9 mouse cellular contexts compared by ENCODE assay signal in the genomic region with DNA sequence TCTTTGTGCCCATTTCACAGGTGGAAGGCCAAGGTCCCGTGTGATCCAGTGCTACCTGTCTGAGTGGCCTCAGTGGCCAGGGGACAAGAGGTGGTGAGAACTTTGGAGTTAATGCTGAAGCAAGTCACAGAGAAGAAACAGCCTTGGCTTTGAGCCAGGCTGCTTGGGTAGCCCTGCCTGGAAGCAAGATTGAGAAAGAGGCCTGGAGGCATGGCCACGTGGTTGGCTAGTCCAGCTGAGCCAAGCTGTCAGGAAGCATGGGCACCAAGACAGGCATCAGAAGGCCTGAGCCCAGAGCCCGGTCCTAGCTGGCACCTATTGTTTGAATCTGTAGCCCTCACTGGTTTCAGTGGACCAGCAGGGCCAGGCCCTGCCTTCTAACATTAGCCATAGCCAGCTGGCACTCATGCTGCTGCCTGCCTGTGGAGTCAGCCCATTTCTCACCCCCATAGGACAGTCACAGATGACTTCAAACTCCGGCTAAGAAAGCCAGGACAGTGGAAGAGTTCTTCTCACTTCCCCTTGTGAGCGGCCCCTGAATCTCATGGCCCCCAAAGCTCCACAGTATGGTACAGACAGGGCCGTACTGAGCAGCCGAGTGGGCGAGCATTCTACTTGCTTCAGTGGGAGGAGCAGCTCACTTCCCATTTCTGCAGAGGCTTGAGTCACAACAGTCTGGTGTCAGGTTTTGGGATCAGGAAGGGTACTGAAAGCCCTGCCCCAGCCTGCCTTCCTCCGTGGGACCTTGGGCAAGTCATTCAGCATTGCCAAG. TPM values are rescaled to one million over a fixed set of nuclear protein-coding genes. Genes with fewer than 3 reads are reported as not detected.
A peak's percentile ranks its signal among the peaks of the same experiment; 100 is the strongest.
DNase-seq lines count a peak whose midpoint lies in the region; ATAC-seq and TF ChIP-seq lines count a peak whose summit lies in the region.
"Had no signal": no experiment of that assay in that cellular context is flagged by ENCODE, and none has a peak within 500 bp of the region (broad histone marks: within the 10 kb centered on the region; RNA-seq: fewer than 3 reads in every experiment).

No protein-coding gene starts in this region.

- intact Hi-C loops in left cerebral cortex, postnatal 4 days (cut with DNase I) = no loop called here

- peaks cover 19% of the 10 kb centered on the region for H3K4me1 ChIP-seq in hindbrain, embryonic 15.5 days (replicated peaks)
- peaks cover 26% of the 10 kb centered on the region for H3K4me1 ChIP-seq in hindbrain, embryonic 13.5 days (replicated peaks)
- peaks cover 28% of the 10 kb centered on the region for H3K4me1 ChIP-seq in embryonic facial prominence, embryonic 13.5 days
- H3K4me1 ChIP-seq in midbrain, postnatal 0 days (ENCODE audit: insufficient read depth, low read length) = no peaks in the 10 kb centered on the region

- no peak overlapping the region for H3K9ac ChIP-seq in hindbrain, embryonic 15.5 days
- no peak overlapping the region for H3K9ac ChIP-seq in hindbrain, embryonic 13.5 days
- no peak overlapping the region for H3K9ac ChIP-seq in embryonic facial prominence, embryonic 13.5 days
- no peak overlapping the region for H3K9ac ChIP-seq in midbrain, postnatal 0 days (replicated peaks; ENCODE audit: low read length, poor library complexity, severe bottlenecking)
- H3K9ac ChIP-seq: neural tube, embryonic 13.5 days had no signal

- TF ChIP-seq CTCF in midbrain, postnatal 0 days (IDR thresholded peaks at IDR 0.05) = no peak

- peak; percentile 95 for DNase-seq in NIH3T3 (ENCODE audit: low read depth)
- DNase-seq in induced T-regulatory cell, adult 2 months (ENCODE audit: low read depth) = peak; percentile 29
- DNase-seq in left cerebral cortex, postnatal 4 days = peak; percentile 84
- peak; percentile 84 for DNase-seq in midbrain, postnatal 0 days (ENCODE audit: low spot score)
- no peak for DNase-seq in embryo, embryonic 9.5 days (ENCODE audit: extremely low spot score)

- H3K27ac ChIP-seq in hindbrain, embryonic 15.5 days (replicated peaks) = 0 out of 2 replicates have a peak overlapping the region, but pooled peaks have one; percentile 9
- no peak overlapping the region for H3K27ac ChIP-seq in hindbrain, embryonic 13.5 days
- H3K27ac ChIP-seq in embryonic facial prominence, embryonic 13.5 days = peak overlapping the region; percentile 44; the same call in 1 of the 2 replicates
- H3K27ac ChIP-seq in midbrain, postnatal 0 days (ENCODE audit: low read depth, low read length) = no peak overlapping the region
- H3K27ac ChIP-seq: neural tube, embryonic 13.5 days had no signal

- WGBS in hindbrain, embryonic 15.5 days = 57% methylated on average over 9 of the region's 9 CpGs
- WGBS in hindbrain, embryonic 13.5 days = 72% methylated on average over 9 of the region's 9 CpGs
- WGBS in embryonic facial prominence, embryonic 13.5 days = 66% methylated on average over 9 of the region's 9 CpGs
- 61% methylated on average over 9 of the region's 9 CpGs for WGBS in midbrain, postnatal 0 days

- peak; percentile 36; the same call in 1 of the 2 replicates for ATAC-seq in hindbrain, embryonic 15.5 days (ENCODE audit: low FRiP score, low read depth)
- no peak for ATAC-seq in hindbrain, embryonic 13.5 days (ENCODE audit: low FRiP score)
- ATAC-seq in embryonic facial prominence, embryonic 13.5 days (ENCODE audit: insufficient number of reproducible peaks, insufficient read depth, low FRiP score, low TSS enrichment, low read depth) = no peak
- ATAC-seq in midbrain, postnatal 0 days (ENCODE audit: low FRiP score) = 0 out of 2 replicates have a peak, but pooled peaks have one; percentile 34

- H3K4me2 ChIP-seq in hindbrain, embryonic 15.5 days = no peak overlapping the region
- H3K4me2 ChIP-seq in hindbrain, embryonic 13.5 days = no peak overlapping the region
- no peak overlapping the region for H3K4me2 ChIP-seq in embryonic facial prominence, embryonic 13.5 days
- no peak overlapping the region for H3K4me2 ChIP-seq in midbrain, postnatal 0 days (ENCODE audit: low read depth, low read length, poor library complexity, severe bottlenecking)
- H3K4me2 ChIP-seq: neural tube, embryonic 13.5 days had no signal

- 0 out of 2 replicates have a peak, but pooled peaks cover 8% of the 10 kb centered on the region for H3K36me3 ChIP-seq in hindbrain, embryonic 15.5 days
- H3K36me3 ChIP-seq in hindbrain, embryonic 13.5 days = peaks cover 13% of the 10 kb centered on the region
- H3K36me3 ChIP-seq in embryonic facial prominence, embryonic 13.5 days = peaks cover 29% of the 10 kb centered on the region
- H3K36me3 ChIP-seq in midbrain, postnatal 0 days (ENCODE audit: insufficient read depth, low read length) = peaks cover 8% of the 10 kb centered on the region; the same call in 1 of the 2 replicates

- no peaks in the 10 kb centered on the region for H3K9me3 ChIP-seq in hindbrain, embryonic 15.5 days
- no peaks in the 10 kb centered on the region for H3K9me3 ChIP-seq in hindbrain, embryonic 13.5 days
- H3K9me3 ChIP-seq in embryonic facial prominence, embryonic 13.5 days = no peaks in the 10 kb centered on the region
- H3K9me3 ChIP-seq in midbrain, postnatal 0 days (ENCODE audit: low read length) = no peaks in the 10 kb centered on the region
- H3K9me3 ChIP-seq: neural tube, embryonic 13.5 days had no signal

- H3K27me3 ChIP-seq in hindbrain, embryonic 15.5 days = no peaks in the 10 kb centered on the region
- no peaks in the 10 kb centered on the region for H3K27me3 ChIP-seq in hindbrain, embryonic 13.5 days
- no peaks in the 10 kb centered on the region for H3K27me3 ChIP-seq in embryonic facial prominence, embryonic 13.5 days
- H3K27me3 ChIP-seq in midbrain, postnatal 0 days (ENCODE audit: insufficient read depth, low read length) = no peaks in the 10 kb centered on the region
- H3K27me3 ChIP-seq: neural tube, embryonic 13.5 days had no signal

- no peak overlapping the region for H3K4me3 ChIP-seq in hindbrain, embryonic 15.5 days
- no peak overlapping the region for H3K4me3 ChIP-seq in hindbrain, embryonic 13.5 days
- H3K4me3 ChIP-seq in embryonic facial prominence, embryonic 13.5 days = no peak overlapping the region
- H3K4me3 ChIP-seq in midbrain, postnatal 0 days (ENCODE audit: low read depth, low read length) = no peak overlapping the region
- H3K4me3 ChIP-seq: neural tube, embryonic 13.5 days had no signal

RNA-seq across cellular contexts. Expression of a gene that starts 11.4 kb away (rescaled TPM):
- 0.22 and 0.26 TPM in 2 replicates for polyA plus RNA-seq in hindbrain, embryonic 15.5 days (2015; fragmentation: Nextera tagmentation; extraction: Ambion mirVana)
- 0.18 and 0.19 TPM in 2 replicates for polyA plus RNA-seq in hindbrain, embryonic 13.5 days (2015; fragmentation: Nextera tagmentation; extraction: Ambion mirVana)
- polyA plus RNA-seq in embryonic facial prominence, embryonic 13.5 days (2015; fragmentation: Nextera tagmentation; extraction: Ambion mirVana) = 0.70 and 0.80 TPM in 2 replicates
- under 1 TPM; 0.58 to 0.60 TPM for total RNA-seq in left cerebral cortex, postnatal 4 days (2021)
- total RNA-seq in midbrain, postnatal 0 days (2014; rRNA removed) = 0.88 and 2.5 TPM in 2 replicates
- 0.12 and 0.20 TPM in 2 replicates for polyA plus RNA-seq in midbrain, postnatal 0 days (2015; fragmentation: Nextera tagmentation; extraction: Ambion mirVana)

RNA-seq across cellular contexts. Expression of a gene that starts 31.3 kb away (rescaled TPM):
- 139 and 149 TPM in 2 replicates for polyA plus RNA-seq in hindbrain, embryonic 15.5 days (2015; fragmentation: Nextera tagmentation; extraction: Ambion mirVana)
- polyA plus RNA-seq in hindbrain, embryonic 13.5 days (2015; fragmentation: Nextera tagmentation; extraction: Ambion mirVana) = 162 and 174 TPM in 2 replicates
- 71.2 and 79.9 TPM in 2 replicates for polyA plus RNA-seq in embryonic facial prominence, embryonic 13.5 days (2015; fragmentation: Nextera tagmentation; extraction: Ambion mirVana)
- total RNA-seq in left cerebral cortex, postnatal 4 days (2021) = 100 to 1,000 TPM; 150 to 165 TPM
- 82.6 and 95.2 TPM in 2 replicates for total RNA-seq in midbrain, postnatal 0 days (2014; rRNA removed)
- polyA plus RNA-seq in midbrain, postnatal 0 days (2015; fragmentation: Nextera tagmentation; extraction: Ambion mirVana) = 139 and 170 TPM in 2 replicates

RNA-seq across cellular contexts. Expression of a gene that starts 49.8 kb away (rescaled TPM):
- polyA plus RNA-seq in hindbrain, embryonic 15.5 days (2015; fragmentation: Nextera tagmentation; extraction: Ambion mirVana) = 22.7 and 23.8 TPM in 2 replicates
- 23.7 and 24.3 TPM in 2 replicates for polyA plus RNA-seq in hindbrain, embryonic 13.5 days (2015; fragmentation: Nextera tagmentation; extraction: Ambion mirVana)
- polyA plus RNA-seq in embryonic facial prominence, embryonic 13.5 days (2015; fragmentation: Nextera tagmentation; extraction: Ambion mirVana) = 31.9 and 32.9 TPM in 2 replicates
- 10 to 100 TPM; 16.6 to 17.4 TPM for total RNA-seq in left cerebral cortex, postnatal 4 days (2021)
- total RNA-seq in midbrain, postnatal 0 days (2014; rRNA removed) = 33.5 and 35.1 TPM in 2 replicates
- 16.0 and 17.1 TPM in 2 replicates for polyA plus RNA-seq in midbrain, postnatal 0 days (2015; fragmentation: Nextera tagmentation; extraction: Ambion mirVana)

RNA-seq across cellular contexts. Expression of a gene that starts 50.8 kb away (rescaled TPM):
- polyA plus RNA-seq in hindbrain, embryonic 15.5 days (2015; fragmentation: Nextera tagmentation; extraction: Ambion mirVana) = 1.1 and 1.4 TPM in 2 replicates
- polyA plus RNA-seq in hindbrain, embryonic 13.5 days (2015; fragmentation: Nextera tagmentation; extraction: Ambion mirVana) = 0.79 and 1.8 TPM in 2 replicates
- 0.12 TPM in 1 of 2 replicates, not detected in the other for polyA plus RNA-seq in embryonic facial prominence, embryonic 13.5 days (2015; fragmentation: Nextera tagmentation; extraction: Ambion mirVana)
- under 1 TPM; 0.80 to 0.91 TPM for total RNA-seq in left cerebral cortex, postnatal 4 days (2021)
- total RNA-seq in midbrain, postnatal 0 days (2014; rRNA removed) = 0.47 and 3.1 TPM in 2 replicates
- 1.3 TPM in 2 replicates for polyA plus RNA-seq in midbrain, postnatal 0 days (2015; fragmentation: Nextera tagmentation; extraction: Ambion mirVana)

Comparison
In these comparisons a context has a peak if more than half of its experiments do, and no peak if none do; other contexts are left out.
1. ATAC-seq: peak in hindbrain, embryonic 15.5 days (single experiment) and midbrain, postnatal 0 days (single experiment); none in hindbrain, embryonic 13.5 days (single experiment) and embryonic facial prominence, embryonic 13.5 days (single experiment).
2. H3K27ac ChIP-seq: peak in hindbrain, embryonic 15.5 days (single experiment) and embryonic facial prominence, embryonic 13.5 days (single experiment); none in hindbrain, embryonic 13.5 days (single experiment) and midbrain, postnatal 0 days (single experiment).